Mouse (Mus musculus) liver, postnatal 0 days (tissue): ENCODE measurements at regions not wholly inside any gene's neighbourhood (a gene's known extent, or its start where the extent isn't known, plus 50 kb on each side); places are given as distances from the start of the nearest gene placed in this dataset.

ENCODE experiments used
- CTCF ChIP-seq: sonication (generic); IDR thresholded peaks from 2 replicates; pipeline ENCODE4 v1.5.1; 2016; ENCODE audit warnings: antibody characterized with exemption, low read depth
- EP300 ChIP-seq: IDR thresholded peaks from 2 replicates; pipeline ENCODE4 v1.6.1; 2016; ENCODE audit warnings: antibody characterized with exemption, low read depth, mild to moderate bottlenecking

GRCm38 (mm10) chr12:35390266-35390665 is 144.6 kb downstream of the Ahr start:
- no peak for TF ChIP-seq CTCF
- no peak for TF ChIP-seq EP300
